Mouse (Mus musculus): ENCODE measurements around the gene Lhfpl3. TPM values are rescaled to one million over a fixed set of nuclear protein-coding genes. Genes with fewer than 3 reads are reported as not detected.
"Not testable (repeated sequence)": the region's sequence is repeated elsewhere in the genome, so short reads cannot be mapped to it uniquely, and the experiment has no call there.

Gene Lhfpl3
- 7.0 and 10.0 TPM in 2 replicates for polyA plus RNA-seq (2012; rRNA removed)

DNA sequence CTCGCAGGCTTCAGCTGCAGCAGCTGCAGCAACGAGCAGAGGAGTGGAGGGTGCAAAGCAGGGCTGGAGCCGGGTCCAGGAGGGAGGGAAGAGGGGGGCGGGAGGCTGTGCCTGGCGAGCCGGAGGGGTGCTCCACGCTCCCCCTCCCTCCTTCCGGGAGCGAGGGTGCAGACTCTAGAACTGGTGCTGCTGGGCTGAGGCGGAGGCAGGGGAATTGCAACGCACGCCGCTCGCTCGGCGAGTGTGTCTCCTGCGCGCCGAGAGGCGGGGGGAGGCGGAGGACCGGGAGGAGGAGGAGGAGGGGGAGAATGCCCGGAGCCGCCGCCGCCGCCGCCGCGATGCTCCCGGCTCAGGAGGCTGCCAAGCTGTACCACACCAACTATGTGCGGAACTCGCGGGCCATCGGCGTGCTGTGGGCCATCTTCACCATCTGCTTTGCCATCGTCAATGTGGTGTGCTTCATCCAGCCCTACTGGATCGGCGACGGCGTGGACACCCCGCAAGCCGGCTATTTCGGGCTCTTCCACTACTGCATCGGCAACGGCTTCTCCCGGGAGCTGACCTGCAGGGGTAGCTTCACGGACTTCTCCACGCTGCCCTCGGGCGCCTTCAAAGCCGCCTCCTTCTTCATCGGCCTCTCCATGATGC lies at the start of gene Lhfpl3:
TSS of gene Lhfpl3 (plus strand) at position 175 of the 648 bp plus-strand sequence.
- peak; percentile 82 for DNase-seq (ENCODE audit: low read depth)
- no peak for TF ChIP-seq CTCF (IDR thresholded peaks at IDR 0.05; ENCODE audit: borderline replicate concordance, extremely low read depth, insufficient read depth, insufficient read length)
- no peak for TF ChIP-seq POLR2A (IDR thresholded peaks at IDR 0.05; ENCODE audit: borderline replicate concordance, extremely low read depth, insufficient read depth, insufficient read length, poor library complexity, severe bottlenecking)

GRCm38 (mm10) chr5:22706271-22706670 lies 39.6 kb upstream of the Lhfpl3 start:
- DNase-seq (ENCODE audit: low read depth), result not testable (repeated sequence)

DNA sequence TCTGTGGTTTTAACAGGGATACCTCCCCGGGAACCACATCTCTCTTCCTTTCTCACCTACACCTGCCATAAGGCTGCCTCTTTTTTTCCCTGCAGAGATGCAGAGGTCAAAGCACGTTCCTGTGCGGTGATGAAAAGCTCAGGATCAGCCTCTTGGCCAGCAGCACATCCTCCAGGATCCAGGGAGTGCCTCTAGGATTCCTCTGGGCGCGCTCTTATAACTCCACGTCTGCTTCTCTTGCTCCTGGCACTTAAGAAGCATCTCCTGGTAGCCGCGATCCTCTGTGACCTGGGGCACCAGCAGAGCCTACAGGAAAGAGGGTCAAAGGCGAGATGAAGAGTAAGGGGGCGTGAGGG lies 352 bp upstream of the Lhfpl3 start:
- no peak for TF ChIP-seq CTCF (IDR thresholded peaks at IDR 0.05; ENCODE audit: borderline replicate concordance, extremely low read depth, insufficient read depth, insufficient read length)
- no peak for TF ChIP-seq POLR2A (IDR thresholded peaks at IDR 0.05; ENCODE audit: borderline replicate concordance, extremely low read depth, insufficient read depth, insufficient read length, poor library complexity, severe bottlenecking)

GRCm38 (mm10) chr5:22746533-22747021 lies 718 bp downstream of the Lhfpl3 start:
- peak; percentile 48 for DNase-seq (ENCODE audit: low read depth)
- TF ChIP-seq POLR2A (IDR thresholded peaks at IDR 0.05; ENCODE audit: borderline replicate concordance, extremely low read depth, insufficient read depth, insufficient read length, poor library complexity, severe bottlenecking) (no peak), CTCF (IDR thresholded peaks at IDR 0.05; ENCODE audit: borderline replicate concordance, extremely low read depth, insufficient read depth, insufficient read length) (no peak)

More for the DNA sequence above, 352 bp upstream of the Lhfpl3 start:
- DNase-seq (ENCODE audit: low read depth), result no peak

- DNase-seq (ENCODE audit: low read depth), result peak; percentile 35
- no peak for TF ChIP-seq POLR2A (IDR thresholded peaks at IDR 0.05; ENCODE audit: borderline replicate concordance, extremely low read depth, insufficient read depth, insufficient read length, poor library complexity, severe bottlenecking)
- TF ChIP-seq CTCF (IDR thresholded peaks at IDR 0.05; ENCODE audit: borderline replicate concordance, extremely low read depth, insufficient read depth, insufficient read length), result no peak
Observed at GRCm38 (mm10) chr5:22747305-22747704, 1.4 kb downstream of the Lhfpl3 start.

- TF ChIP-seq CTCF (IDR thresholded peaks at IDR 0.05; ENCODE audit: borderline replicate concordance, extremely low read depth, insufficient read depth, insufficient read length) (peak; percentile 56), POLR2A (IDR thresholded peaks at IDR 0.05; ENCODE audit: borderline replicate concordance, extremely low read depth, insufficient read depth, insufficient read length, poor library complexity, severe bottlenecking) (no peak)
- DNase-seq (ENCODE audit: low read depth), result peak; percentile 42
Observed at GRCm38 (mm10) chr5:22757261-22757660, 11.4 kb downstream of the Lhfpl3 start.

DNA sequence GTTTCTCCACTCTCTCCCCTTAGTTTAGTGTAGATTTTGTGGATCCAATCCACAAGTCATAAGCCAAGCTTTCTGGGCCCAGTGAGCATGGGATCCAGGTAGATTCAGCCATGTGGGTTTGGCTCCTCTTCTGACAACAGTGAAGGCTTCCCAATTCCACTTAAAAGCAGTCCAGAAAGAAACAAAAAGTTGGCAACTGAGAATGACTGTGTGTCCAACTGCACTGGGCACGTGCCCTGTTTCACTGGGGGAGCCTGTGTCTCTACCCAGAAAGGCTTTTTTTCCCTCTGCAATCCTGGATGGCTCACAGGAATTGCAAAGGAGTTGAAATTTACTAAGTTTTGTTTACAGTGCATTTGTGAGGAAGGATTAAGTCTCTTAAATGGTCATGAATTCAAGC lies 24.9 kb downstream of the Lhfpl3 start:
- TF ChIP-seq CTCF (IDR thresholded peaks at IDR 0.05; ENCODE audit: borderline replicate concordance, extremely low read depth, insufficient read depth, insufficient read length), result no peak
- TF ChIP-seq POLR2A (IDR thresholded peaks at IDR 0.05; ENCODE audit: borderline replicate concordance, extremely low read depth, insufficient read depth, insufficient read length, poor library complexity, severe bottlenecking), result no peak
- no peak for DNase-seq (ENCODE audit: low read depth)

GRCm38 (mm10) chr5:22795361-22795760 lies 49.5 kb downstream of the Lhfpl3 start:
- no peak for TF ChIP-seq POLR2A (IDR thresholded peaks at IDR 0.05; ENCODE audit: borderline replicate concordance, extremely low read depth, insufficient read depth, insufficient read length, poor library complexity, severe bottlenecking)
- TF ChIP-seq CTCF (IDR thresholded peaks at IDR 0.05; ENCODE audit: borderline replicate concordance, extremely low read depth, insufficient read depth, insufficient read length), result no peak
- peak; percentile 57 for DNase-seq (ENCODE audit: low read depth)

DNA sequence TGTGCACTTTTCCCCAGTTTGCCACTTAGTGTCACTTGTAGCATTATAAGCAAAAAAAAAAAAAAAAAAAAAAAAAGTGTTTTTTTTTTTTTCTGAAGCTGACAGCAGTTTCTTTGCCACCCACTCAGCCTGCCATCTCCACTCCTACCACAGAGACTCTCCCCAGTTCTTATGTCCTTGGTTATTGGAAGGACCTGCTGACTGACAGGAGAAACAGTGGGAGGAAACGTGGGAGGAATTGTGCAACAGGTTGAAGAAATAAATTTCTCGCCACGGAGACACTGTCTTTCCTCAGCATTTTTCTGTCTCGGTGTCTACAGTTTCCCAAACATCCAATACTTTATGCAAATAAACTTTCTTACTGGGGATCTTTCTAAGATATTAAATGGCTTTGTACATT lies 67.6 kb downstream of the Lhfpl3 start:
- DNase-seq (ENCODE audit: low read depth), result no peak

GRCm38 (mm10) chr5:22829822-22830450 lies 84.1 kb downstream of the Lhfpl3 start:
- peak; percentile 64 for DNase-seq (ENCODE audit: low read depth)
- TF ChIP-seq CTCF (IDR thresholded peaks at IDR 0.05; ENCODE audit: borderline replicate concordance, extremely low read depth, insufficient read depth, insufficient read length) (no peak), POLR2A (IDR thresholded peaks at IDR 0.05; ENCODE audit: borderline replicate concordance, extremely low read depth, insufficient read depth, insufficient read length, poor library complexity, severe bottlenecking) (no peak)

More for the DNA sequence above, 67.6 kb downstream of the Lhfpl3 start:
- TF ChIP-seq POLR2A (IDR thresholded peaks at IDR 0.05; ENCODE audit: borderline replicate concordance, extremely low read depth, insufficient read depth, insufficient read length, poor library complexity, severe bottlenecking), result no peak
- TF ChIP-seq CTCF (IDR thresholded peaks at IDR 0.05; ENCODE audit: borderline replicate concordance, extremely low read depth, insufficient read depth, insufficient read length), result no peak

GRCm38 (mm10) chr5:22851572-22851971 lies 105.7 kb downstream of the Lhfpl3 start:
- no peak for DNase-seq (ENCODE audit: low read depth)
- no peak for TF ChIP-seq CTCF (IDR thresholded peaks at IDR 0.05; ENCODE audit: borderline replicate concordance, extremely low read depth, insufficient read depth, insufficient read length)
- no peak for TF ChIP-seq POLR2A (IDR thresholded peaks at IDR 0.05; ENCODE audit: borderline replicate concordance, extremely low read depth, insufficient read depth, insufficient read length, poor library complexity, severe bottlenecking)

DNA sequence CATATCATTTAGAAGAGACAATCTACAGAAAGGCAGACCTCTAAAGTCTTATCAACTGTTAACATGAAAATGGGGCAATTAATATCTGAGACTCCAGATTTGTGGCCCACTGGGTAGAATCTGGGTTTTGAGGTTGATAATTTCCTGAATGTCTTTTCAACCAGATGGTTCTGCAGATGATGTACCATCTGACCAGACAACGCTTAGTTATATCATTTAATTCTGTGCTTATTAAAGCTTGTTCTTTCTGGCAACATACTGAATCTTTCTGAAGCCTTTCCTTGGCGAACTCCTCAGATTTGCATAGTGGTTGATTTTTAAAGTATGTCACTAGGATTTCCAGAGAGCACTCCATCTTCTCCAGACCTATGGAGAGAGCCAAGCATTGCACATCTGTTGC lies 107.6 kb downstream of the Lhfpl3 start:
- TF ChIP-seq CTCF (IDR thresholded peaks at IDR 0.05; ENCODE audit: borderline replicate concordance, extremely low read depth, insufficient read depth, insufficient read length) (no peak), POLR2A (IDR thresholded peaks at IDR 0.05; ENCODE audit: borderline replicate concordance, extremely low read depth, insufficient read depth, insufficient read length, poor library complexity, severe bottlenecking) (no peak)
- DNase-seq (ENCODE audit: low read depth), result peak; percentile 55

Measured in brain, embryonic 14.5 days (tissue).